Mouse (Mus musculus) adrenal gland (tissue): ENCODE data around the gene Psg23.
"Not testable (repeated sequence)": the region's sequence is repeated elsewhere in the genome, so short reads cannot be mapped to it uniquely, and the experiment has no call there.

Experiments
- intact Hi-C: fragments of 180-260 bp; cut with DNase I; formaldehyde crosslinking; loops from one replicate; pipeline ENCODE4 v1.15.1; 2025
- long read RNA-seq, 2 experiments: library from polyadenylated mRNA; unstranded; transcript quantifications; one replicate each; pipeline ENCODE4 v2.0.0; 2020; ENCODE audit warnings: borderline replicate concordance in 1 of 2; ENCODE audit not compliant: insufficient replicate concordance in 1 of 2

Psg23 gene
- long read RNA-seq, experiment 1: 0 reads
- long read RNA-seq, experiment 2: 0 reads

GRCm38 (mm10) chr7:18616401-18616800 lies at the start of gene Psg23:
TSS of gene Psg23 (minus strand) at chr7:18616501.
- intact Hi-C loops: not testable (repeated sequence)

GRCm38 (mm10) chr7:18656625-18657024 lies 40.3 kb upstream of the Psg23 start, which contains the start of gene Psg21:
TSS of gene Psg21 (minus strand) at chr7:18656725.
- intact Hi-C loops: not testable (repeated sequence)

DNA sequence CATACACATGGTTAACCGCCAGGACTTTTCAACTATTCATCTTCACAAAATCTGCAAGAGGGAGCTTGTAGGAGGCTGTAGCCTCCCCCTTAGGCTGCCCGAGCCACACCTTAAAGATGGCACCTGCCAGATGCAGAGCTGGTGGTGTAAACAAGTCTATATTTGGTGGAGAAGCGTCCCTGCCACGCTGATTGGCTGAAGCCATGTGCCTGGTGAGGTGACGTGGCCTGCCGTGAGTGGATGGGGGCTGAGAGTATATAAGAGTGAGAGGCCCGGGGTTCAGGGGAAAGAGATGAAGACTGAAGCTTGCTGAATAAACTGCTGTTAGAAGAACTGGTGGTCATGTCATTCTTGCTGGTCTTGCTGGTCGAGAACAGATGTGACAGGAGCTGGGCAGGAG lies 10.6 kb upstream of the Psg23 start:
- intact Hi-C loops: not testable (repeated sequence)

- intact Hi-C loops: no loop called here
Observed at GRCm38 (mm10) chr7:18567205-18567604, 49.1 kb downstream of the Psg23 start, which contains the start of gene Psg27. TSS of gene Psg27 (minus strand) at chr7:18567305.

- intact Hi-C loops: no loop called here
Observed at GRCm38 (mm10) chr7:18559850-18560249, 56.5 kb downstream of the Psg23 start.
